Mouse (Mus musculus) layer of hippocampus, adult 11-12 months (tissue): ENCODE results near the gene Phactr1.
A peak's percentile ranks its signal among the peaks of the same experiment; 100 is the strongest.

Source experiments
- DNase-seq: peaks from one replicate; pipeline ENCODE4 v3.0.0; 2022; ENCODE audit warnings: low spot score

Gene Phactr1

DNA sequence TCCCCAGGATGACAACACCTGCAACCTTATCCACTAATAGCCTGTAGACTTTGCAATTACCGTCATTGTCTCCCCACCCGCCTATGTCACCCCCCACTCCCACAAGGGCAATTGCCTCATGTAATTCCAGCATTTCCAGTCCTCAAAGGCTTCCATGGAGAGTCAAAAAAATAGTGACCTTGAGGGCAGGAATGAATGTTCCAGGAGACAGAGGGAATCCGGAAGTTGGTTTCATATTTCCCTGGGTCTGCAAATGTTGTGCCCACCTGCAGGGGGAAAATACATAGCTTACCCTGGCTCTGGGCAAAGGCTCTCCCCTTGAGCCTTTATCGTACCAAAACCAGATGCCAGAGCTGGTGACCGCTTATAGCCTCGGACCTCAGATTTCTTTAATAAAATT is 449.7 kb downstream of the Phactr1 start:
- no peak for DNase-seq

DNA sequence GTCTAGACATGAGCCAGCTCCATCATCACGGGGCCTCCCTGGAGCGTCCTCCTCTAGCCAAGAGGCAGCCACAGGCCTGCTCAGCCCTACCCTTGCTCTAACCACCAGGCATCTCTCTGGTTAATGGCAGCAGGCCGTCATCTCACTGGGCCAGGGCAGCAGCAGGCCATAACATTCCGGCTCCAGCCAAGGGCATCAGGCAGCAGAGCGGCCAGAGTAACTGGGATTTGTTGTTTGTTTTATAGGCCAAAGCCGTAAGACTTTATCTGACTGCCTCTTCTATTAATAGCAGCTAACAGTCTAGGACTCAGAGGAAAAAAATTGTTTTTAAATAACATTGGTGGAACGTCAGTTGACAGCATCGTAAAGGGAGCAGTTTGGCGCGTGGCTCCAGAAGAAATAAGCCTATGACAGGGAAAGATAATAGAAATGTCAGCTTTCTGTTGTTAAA is 451.3 kb downstream of the Phactr1 start:
- no peak for DNase-seq

DNA sequence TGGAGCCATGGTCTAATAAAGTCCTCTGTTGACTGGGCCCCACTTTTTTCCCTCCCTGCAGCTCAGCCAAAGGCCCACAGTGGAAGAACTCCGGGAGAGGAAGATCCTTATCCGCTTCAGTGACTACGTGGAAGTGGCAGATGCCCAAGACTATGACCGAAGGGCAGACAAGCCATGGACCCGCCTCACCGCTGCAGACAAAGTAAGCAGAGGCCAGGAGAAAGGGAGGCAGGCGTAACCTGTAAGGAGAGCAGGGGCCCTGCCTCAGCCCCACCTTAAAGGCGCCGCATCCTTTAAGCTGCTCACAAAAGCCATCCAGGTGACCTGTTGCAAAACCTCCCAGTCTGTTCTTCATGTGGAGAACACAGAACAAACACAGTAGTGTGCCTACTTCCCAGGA is 452.4 kb downstream of the Phactr1 start:
- DNase-seq = no peak

DNA sequence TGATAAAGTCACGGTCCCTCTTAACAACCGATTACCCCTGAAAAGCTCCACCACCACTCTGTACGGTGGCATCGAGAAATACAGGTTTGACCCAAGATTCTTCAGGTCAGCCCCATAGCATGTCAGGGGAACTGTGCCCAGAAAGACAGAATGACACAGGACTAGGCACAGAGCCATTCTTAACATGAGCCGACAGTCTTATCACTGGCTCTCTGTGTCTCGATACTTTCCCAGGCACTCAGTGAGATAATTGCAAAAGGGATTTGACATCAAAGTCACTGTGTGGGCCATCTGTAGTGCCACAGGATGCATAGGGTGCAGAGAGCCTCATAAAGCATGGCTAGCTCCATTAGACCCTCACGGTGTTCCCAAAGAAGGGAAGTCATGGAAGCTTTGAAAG is 453.0 kb downstream of the Phactr1 start:
- DNase-seq = no peak

DNA sequence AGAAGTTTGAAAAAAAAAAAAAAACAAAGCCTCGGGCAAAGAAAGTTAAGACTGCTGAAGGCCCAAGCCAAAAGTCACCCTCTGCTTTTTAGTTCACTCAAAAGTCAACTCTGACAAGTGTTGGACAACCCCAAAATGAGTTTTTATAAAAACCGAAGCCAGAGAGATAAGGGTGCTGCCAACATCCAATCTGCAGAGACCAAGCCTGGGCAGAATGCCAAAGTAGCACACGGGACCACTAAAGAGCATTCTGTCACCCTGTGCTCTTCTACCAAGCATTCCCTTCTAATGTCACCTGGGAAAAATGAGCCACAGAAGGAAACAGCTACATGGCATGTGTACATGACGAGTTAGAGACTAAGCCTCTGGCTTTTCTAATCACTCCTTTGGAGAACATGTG is 454.0 kb downstream of the Phactr1 start:
- DNase-seq = no peak

DNA sequence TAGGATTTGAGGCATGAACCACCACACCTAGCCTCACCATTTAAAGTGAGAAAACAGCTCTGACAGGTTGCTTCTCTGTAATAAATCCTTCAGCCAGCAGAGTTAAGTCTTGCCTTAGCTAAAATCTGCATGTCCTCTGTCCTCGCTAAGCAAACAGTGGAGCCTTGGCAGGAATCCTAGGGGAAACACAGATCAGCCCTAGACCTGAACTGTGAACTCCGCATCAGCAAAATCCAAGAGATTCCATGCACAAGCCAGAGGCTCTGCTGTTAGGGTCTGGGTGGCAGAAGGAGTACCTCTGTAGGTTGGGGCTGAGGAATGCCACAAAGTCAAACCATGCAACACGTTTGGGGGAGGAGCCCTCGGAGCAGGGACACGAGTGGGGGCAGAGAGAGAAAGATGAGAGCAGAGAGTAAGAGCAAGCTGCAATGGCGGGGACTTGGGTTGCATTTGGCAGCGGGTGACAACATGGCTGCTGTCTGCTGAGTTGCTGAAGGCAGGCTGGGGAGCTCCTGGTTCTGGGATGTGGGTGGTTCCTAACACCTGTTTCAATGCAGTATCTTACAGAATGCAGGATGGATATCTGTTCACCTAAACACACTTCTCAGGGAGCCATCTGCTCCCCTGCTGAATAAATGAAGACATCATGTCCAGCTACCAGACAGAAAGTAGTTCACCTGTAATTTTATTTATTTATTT is 464.4 kb downstream of the Phactr1 start:
- peak; percentile 48 for DNase-seq

DNA sequence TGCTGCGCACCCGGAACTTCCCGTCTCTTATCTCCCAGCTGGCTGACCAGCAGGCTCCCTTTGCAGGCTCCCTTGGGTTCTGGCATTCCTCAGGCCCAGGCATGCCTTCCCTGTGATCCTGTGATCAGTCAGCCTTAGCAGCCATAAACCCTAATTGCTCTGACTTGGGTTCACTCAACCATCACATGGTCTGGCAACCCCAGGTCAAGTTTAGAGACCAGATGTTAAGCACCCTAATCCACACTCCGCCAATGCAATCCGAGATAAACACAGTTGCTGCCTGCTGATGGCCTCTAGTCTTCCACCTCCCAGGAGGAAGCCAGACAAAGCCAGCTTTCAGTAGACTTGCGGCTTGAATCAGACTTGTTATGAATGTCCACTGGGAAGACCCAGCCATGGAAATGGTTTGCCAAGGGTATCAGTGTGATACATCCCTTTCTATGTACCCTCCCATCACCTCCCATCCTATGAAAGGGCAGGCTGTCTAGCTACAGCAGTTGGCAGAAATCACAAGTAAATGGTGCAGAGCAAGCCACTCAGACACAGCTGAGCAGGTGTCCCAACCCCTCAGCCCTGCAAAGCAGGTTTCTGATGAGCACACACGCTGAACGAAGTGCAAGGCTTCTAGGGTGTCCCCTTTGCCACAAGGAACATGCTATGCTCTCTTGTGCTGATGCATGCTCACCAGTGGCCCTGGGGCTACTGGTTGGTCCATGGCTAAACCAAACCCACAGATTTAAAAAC is 466.3 kb downstream of the Phactr1 start:
- no peak for DNase-seq

DNA sequence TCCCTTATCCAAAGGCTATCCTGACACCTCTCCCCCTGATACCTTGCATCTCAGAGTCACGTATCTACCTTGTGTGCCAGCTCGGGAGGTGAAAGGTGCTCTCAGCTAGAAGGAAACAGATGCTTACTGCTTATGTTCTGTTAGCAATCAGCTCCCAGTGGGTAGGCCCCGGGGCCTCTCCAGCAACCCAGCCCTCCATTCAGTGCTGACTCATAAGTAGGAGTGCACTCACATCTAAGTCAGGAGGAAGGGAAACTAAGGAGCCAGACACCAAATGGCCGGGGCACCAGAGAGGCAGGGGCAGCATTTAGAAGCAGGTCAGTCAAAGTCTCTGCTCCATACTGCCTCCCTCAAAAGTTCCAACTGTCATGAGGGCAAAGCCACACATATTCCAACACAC is 468.3 kb downstream of the Phactr1 start:
- DNase-seq = no peak

DNA sequence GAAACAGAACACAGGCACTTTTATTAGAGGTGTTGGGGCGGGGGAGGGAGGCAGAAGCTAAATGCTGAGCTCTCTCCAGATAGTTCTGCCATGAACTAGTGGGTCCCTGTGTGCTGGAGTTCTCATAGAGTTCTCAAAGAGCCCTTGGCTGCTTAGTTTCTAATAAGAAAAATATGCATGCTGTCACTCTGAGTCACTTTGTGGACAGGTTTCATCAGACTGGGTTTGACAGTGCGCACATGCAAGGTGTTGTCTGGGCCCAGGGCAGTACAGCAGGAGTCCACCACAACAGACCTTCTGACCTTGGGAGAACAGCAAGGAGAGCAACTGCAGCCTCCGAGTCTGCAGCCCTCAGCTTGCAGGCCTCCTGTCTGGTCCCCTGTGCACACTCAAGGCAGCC is 469.2 kb downstream of the Phactr1 start:
- no peak for DNase-seq

DNA sequence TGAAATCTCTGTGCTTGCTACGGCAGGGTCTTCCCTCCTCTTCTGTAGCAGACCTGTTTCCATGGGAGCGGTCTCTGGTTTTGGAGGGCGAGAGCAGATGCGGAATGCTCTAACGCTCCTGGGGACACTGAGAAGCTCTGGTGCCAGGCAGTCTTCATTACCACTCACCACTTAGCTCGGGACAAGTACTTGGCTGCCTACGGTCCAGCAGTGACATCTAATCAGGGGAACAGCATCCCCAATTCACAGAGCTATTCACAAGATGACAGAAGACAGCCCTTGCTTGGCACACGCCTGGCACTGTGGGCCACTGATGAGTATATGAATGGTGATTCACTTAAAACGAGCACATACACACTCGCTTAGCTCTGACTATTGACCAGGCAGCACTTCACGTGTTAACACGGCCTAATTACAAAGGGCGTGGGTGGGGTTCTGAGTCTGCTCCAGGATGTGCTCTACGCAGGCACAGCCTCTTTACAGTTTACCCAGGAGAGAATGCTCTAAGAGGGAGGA is 471.6 kb downstream of the Phactr1 start:
- DNase-seq = no peak

DNA sequence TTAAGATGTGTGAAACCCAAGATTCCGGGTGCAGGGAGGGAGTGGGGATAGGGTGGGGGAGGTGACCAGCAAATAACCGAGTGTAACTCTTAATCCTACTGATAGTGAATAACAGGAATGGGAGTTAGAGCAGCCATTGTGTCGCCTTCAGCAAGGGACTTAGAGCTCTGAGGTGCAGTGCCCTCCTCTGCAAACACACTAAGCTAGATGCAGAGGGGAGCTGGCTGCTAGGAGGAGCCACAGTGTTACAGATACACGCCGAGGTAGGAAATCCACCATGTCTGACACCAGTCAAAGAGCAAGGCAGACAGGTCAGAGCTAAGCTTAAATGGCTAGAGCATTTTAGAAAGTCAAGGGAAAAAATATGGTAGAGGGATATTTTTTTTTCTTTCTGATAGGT is 476.9 kb downstream of the Phactr1 start:
- no peak for DNase-seq

DNA sequence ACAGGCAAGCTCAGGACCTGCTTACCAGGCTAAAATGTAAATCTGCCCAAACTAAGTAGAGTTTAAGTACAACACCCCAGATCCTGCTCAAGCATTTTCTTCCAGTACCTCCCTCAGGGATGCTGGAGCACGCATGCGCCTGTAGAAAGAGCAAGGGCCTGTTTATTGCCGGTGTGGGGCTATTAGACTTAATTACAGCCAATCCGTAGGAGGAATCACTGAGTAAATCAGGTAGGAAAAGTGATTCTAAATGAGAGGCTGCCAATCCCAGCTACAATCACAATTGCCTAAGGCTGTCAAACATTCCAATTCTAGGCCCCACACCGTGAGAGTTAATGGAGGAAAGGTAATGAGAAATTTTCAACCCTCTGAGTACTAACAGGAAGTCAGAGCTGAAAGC is 477.9 kb downstream of the Phactr1 start:
- DNase-seq = no peak

DNA sequence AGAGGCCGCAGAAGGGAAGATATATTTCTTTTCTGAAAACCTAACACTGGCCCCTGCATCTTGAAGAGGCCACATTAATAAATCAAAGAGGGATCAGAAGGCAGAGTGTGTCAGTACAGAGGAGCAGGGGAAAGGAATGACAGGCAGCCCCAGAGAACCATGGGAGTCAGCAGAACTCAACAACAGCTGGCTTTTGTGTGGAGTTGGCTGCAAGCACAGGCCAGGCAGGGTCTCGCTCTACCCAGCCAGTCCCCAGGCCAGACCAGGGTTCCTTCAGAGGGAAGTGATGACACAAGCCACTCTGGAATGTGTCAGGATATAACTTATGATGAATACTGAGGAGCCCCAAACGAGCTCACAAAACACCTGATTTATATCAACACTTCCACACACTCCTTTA is 479.0 kb downstream of the Phactr1 start:
- no peak for DNase-seq

DNA sequence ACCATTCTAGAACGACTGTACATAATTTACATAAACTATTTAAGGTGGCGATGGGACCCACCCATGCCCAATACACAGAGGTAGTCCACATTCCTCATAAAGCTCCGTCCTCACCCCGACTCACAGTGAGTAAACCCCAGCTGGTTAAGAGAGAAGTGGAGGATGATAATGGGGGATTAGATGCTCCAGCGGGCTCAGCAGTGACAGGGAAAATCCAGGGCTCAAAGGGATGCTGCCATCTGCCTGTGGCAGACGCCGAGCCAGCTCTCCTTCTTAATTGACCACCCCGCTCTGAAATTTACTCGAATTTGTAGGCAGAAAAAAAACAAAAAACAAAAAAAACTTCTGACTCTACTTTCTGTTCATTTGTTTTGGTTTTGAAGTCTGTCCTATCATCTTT is 487.3 kb downstream of the Phactr1 start:
- no peak for DNase-seq

DNA sequence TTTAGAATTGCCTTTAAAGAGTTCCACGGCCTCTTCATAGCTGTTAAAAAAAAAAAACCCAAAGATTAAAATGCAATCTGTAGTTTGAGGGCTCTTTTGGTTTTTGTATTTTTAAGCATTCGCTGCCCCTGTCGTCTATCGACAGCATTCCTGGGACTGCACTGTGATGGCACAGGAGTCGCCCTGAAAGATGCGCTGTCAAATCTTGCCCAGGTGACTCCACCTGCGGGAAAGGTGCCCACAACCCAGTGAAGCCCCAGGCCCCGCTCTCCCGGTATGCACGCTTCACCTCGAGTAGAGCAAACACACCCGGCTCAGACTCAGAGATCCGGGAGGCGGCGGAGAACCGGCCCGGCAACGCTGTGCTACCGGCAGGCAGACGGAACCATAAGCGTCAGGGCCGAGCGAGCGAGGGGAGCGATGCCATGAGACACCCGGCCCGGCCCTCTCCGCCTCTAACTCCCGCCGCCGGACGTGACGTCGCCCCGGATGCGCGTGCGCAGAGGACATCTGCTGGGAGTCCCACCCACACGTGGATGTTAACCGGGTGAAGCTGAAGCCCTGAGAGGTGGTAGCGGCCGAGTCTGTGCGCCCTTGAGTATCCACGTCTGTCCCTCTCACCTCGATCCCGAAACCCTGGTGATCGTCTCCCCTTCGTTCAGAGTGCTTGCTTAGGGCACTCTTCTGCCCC is 490.7 kb downstream of the Phactr1 start, which contains the start of gene Tbc1d7:
Gene Tbc1d7 (minus strand): TSS at position 482 of the 691 bp plus-strand sequence.
- DNase-seq = peak; percentile 97

DNA sequence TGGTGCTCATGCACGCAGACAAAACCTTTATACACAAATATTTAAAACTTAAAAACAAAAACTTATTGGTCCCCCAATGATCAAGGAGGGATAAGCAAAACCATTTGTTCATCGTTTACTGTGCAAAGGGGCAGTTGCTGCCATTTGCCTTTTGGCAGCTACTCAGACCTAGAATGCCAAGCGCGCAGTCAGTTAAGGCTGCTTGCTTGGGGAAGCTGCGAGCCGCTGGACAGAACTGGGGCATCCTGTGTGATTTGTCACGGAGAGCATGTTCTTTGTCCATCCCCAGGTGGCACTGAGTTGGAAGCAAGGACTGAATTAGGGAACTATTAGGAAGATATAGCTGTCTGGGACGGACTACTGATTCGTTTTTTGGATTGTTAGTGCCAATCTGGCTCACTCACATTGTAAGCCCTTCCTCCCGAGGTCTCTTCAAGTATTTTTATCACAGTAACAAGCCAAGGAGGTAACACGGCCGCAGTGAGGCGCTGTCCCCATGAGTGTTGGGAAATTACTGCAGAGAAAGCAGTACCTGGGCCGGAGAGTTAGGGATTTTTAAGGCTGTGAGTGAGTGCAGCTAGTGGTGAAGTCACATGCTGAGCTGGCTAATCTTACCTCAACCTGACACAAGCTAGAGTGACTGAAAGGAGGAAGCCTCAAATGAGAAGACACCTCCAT is 491.8 kb downstream of the Phactr1 start:
- no peak for DNase-seq

DNA sequence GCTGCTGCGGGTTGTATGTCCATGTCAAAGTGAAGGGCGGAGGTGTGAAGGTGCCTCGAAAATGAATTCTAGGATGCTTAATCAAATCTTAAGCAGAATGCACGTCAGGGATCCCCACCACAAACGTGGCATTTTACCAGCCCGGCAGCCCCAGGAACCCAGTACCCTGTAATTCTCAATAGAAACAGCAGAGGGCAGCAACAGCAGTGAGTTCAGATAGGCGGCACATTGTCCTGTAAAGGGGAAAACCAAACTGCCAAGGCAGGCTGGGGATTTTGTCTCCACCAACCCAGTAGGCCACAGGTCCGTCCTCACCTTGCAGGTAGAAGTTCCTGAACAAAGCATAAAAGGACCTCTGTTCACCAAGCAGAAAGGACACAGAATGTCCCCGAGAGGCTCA is 492.8 kb downstream of the Phactr1 start:
- peak; percentile 86 for DNase-seq

DNA sequence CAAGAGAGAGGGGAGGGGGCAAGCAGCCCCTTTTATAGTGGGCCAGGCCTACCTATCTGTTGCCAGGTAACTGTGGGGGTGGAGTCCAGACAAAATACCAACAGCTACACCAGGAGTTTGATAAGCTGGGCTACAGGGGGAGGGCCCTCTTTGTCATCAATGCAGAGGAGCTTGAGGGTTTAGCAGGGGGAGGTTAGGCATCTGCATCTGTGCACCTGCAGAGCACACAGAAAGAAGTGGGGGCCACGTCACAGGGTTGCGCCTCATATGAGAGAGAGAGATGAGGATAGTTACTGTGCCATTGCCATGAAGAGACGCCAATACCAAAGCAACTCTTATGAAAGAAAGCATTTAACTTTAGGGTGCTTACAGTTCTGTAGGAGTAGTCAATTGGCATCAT is 496.3 kb downstream of the Phactr1 start:
- no peak for DNase-seq

DNA sequence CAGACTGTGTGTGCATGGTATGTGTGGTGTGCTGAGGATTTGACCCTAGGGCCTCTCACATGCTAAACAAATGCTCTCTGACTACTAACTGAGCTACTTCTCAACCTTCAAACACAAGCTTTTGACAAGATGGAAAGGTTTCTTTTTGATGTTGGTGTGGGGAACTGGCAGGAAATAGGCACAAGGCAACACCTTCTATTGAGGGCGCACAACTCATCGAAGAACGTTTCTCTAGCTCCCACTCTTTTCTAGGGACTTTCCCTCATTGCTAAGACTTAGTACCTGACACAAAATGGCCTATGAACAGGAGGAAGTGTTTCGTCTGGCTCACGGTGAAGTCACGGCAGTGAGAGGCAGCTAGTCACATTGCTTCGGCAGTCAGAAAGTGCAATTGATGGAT is 496.9 kb downstream of the Phactr1 start:
- DNase-seq = no peak

DNA sequence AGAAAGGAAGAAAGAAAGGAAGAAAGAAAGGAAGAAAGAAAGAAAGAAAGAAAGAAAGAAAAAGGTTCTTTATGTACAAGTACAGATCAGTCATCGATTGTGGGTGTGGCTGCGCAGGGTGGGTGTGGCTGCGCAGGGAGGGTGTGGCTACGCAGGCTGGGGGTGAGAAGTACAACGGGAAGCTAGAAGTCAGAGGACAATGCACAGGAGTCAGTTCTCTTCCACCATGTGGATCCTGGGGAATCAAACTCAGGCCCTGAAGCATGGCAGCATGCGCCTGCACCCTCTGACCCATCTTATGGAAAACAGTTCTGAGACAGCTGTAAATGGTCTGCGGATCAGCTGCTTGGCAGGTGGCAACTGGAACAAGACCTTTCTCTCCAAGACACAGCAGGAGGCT is 500.7 kb downstream of the Phactr1 start:
- DNase-seq = no peak

DNA sequence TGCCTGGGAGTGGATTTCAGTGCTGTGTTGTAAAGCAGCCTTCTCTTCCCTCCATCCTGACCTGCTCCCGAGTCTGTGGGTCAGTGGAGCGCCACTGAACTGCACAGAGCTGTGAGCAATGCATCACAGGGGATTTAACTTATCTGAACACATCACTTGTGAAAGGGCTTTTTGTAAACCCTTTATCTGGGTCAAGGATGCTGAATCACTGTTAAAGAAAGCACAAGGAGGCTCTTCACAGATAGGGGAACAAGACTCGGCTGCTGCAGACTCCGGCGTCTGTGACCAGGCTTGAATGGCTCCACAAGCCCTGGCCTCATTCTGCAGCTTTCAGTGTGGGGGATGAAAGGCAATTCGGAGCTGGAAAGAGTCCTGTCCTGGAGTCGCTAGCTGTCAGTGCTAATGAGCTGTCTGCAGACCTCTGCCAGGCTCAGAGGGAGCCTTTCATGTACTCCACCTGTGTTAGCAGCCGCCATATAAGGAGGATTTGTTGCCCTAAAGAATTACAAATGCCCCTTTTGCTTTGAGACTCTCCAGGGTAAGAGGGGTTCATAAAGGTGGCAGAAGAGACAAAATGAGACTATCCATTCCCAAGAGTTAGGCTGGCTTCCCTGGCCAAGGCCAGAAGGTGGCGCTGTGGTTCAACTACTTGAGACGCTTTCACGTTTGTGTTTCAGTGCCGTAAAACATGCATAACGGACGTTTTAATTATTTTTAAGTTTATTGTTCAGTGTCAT is 502.2 kb downstream of the Phactr1 start:
- DNase-seq = peak; percentile 87
